Mouse (Mus musculus) common myeloid progenitor, adult 5-6 weeks (primary cell): ENCODE measurements around the gene Csrp1. TPM values are rescaled to one million over a fixed set of nuclear protein-coding genes. Genes with fewer than 3 reads are reported as not detected.

Experiments
- ATAC-seq: replicated peaks from 2 replicates; pipeline ENCODE4 v1.8.0; 2016; ENCODE audit warnings: low read depth, mild to moderate bottlenecking, moderate TSS enrichment, inconsistent platforms; ENCODE audit not compliant: poor library complexity, severe bottlenecking
- total RNA-seq: library from RNA; stranded (forward); fragments of 200-1000, 187-1606 nt; gene quantifications from 2 replicates; pipeline ENCODE4 v1.2.3, GENCODE M21; 2017

The Csrp1 gene
- total RNA-seq, 1 experiment from 2014 or later = 170 TPM

DNA sequence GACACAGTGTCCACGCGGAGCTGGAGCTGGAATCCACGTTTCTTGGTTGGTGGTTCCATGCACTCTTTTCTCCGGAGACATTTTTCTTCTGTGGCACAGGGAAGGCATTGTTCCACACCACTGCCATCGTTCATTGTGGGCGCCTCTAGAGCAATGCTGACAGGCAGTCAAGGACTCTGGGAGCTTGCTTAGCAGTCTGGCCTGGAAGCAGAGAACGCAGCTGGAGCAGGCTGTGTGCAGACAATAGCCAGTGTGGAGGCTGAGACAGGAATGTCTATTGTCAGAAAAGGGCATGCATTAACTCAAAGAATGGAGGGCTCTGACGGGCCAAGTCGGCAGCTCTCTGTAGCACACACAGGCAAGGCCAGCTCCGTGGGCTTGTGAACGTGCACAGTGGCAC lies 25.7 kb upstream of the Csrp1 start:
- ATAC-seq = no peak

- ATAC-seq = no peak
Measured at GRCm38 (mm10) chr1:135697462-135697861, 22.4 kb upstream of the Csrp1 start.

DNA sequence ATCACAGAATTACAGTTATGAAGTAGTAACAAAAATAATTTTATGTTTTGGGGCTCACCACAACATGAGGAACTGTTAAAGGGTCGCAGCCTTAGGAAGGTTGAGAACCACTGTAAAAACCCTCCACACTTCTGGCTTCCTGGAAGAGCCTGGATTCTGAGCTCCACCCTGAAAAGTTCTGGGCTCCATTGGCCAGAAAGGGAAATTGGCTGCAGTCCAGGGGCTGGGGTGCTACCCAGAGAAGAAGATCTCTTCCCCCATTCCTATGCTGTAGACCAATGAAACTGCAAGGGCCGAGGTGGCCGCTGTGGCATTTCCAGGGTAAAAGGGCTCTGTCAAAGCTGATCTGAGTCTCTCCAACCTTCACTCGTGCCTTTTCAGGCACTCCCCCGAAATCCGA lies 21.8 kb upstream of the Csrp1 start:
- no peak for ATAC-seq

DNA sequence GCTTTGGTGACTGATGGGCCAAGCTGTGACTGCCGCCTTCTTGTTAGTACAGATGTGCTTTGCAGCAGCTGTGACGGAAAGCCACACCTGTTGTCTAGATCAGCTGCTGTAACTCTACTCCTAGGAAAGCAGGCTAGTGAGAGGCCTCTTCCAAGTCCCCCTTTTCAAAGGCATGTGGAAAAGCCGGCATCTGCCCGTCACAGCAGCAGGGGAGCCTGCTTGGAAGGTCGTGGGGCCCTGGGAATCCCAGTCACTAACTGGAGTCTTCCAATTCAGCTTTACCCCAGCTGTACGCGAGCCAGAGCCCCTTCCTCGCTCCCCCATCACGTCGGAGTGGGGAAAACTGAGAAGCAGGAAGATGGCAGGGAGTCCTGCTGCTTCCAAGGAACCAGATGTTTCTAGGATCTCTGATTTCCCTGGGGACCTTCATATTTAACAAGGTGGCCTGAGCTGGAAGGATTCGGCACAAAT lies 21.4 kb upstream of the Csrp1 start:
- ATAC-seq = no peak

DNA sequence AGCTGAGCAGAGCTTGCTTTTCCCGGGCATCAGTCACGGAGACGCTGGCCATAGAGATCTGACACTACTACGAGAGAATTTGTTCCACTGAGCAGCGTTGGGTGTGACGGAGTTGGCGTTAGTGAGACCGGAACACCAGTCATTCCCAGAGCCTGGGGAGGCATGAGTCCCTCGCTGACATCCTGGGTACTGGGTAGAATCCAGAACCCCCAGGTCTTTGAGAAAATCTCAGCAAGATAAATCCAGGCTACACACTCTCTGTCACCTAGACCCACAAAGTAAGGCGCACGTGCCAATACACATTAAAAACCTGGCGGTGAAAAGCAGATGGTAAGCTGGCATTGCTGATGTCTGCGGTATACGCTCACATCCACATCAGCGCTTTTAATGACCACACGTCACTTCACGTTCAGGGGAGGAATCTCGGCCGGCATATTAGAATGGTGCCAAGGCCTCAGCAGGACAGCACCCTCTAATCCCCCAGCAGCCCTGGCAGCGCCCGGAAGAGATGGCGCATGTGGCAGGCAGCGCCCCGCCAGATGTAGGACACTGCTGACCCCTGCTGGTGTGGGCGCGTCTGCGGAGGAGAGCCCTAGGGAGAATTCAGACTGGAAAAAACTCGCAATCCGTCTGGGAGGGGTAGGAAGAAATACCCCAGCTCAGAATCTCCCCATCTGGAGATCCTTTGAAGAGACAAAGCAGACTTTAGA lies 20.7 kb upstream of the Csrp1 start:
- ATAC-seq = peak; percentile 67

GRCm38 (mm10) chr1:135699892-135700291 lies 20.0 kb upstream of the Csrp1 start:
- ATAC-seq = no peak

DNA sequence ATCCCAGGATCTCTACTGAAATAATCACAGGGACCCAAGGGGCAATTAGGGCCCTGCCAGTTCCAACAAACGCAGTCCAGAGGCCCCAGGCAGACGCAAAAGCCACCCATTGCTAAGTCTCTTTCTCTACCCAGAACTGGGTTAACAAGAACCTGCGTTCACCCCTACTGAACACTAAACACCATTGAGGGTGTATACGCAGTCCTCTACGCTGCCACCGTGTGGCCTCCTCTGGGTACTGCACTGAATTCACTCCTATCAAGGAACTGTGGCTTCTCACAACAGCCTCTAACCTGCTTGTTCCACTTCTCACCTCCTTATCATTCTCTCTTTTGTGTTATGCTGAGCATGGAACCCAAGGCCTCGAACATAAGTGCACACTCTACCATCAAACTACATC lies 19.3 kb upstream of the Csrp1 start:
- ATAC-seq = peak; percentile 78

- ATAC-seq = no peak
Measured at GRCm38 (mm10) chr1:135701314-135701713, 18.5 kb upstream of the Csrp1 start.

GRCm38 (mm10) chr1:135702722-135703121 lies 17.1 kb upstream of the Csrp1 start:
- peak; percentile 21; the same call in 1 of the 2 replicates for ATAC-seq

DNA sequence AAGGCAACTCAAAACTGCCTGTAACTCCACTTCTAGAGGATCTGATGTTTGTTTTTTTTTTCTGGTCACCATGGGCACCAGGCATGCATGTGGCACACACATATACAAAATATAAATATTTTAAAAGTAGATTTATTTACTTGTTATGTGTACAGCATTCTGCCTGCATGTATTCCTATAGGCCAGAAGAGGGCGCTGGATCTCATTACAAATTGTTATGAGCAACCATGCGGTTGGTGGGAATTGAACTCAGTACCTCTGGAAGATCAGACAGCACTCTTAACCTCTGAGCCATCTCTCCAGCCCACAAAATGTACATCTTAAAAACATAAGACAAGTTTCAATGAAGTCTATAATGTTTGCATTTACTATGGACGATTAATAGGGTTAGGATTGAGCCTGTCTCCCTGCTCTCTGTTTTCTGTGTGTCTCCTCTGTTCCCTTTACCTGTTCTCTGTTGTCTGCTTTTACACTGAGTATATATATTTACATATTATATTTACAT lies 15.5 kb upstream of the Csrp1 start:
- ATAC-seq = no peak

GRCm38 (mm10) chr1:135708369-135708768 lies 11.5 kb upstream of the Csrp1 start:
- no peak for ATAC-seq

DNA sequence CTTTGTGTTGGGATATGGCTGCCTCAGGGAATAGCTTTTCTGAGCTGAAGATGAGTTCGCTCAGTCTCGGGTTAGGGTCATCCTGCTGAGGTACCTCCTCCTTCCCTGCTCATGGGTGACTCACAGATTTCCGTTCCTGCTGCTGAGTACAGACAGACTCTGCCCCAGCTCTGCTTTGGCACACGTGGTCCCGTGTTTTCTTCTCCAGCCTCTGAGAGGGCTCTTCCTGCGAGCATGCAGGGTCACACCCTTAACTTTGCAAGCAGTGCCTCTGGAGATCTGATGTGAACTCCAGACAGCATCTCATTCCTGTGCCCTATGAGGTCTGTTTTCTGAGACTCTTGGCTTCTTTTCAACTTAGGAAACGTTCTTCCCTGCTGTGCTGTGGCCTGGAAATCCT lies 8.7 kb upstream of the Csrp1 start:
- peak; percentile 43; the same call in 1 of the 2 replicates for ATAC-seq

DNA sequence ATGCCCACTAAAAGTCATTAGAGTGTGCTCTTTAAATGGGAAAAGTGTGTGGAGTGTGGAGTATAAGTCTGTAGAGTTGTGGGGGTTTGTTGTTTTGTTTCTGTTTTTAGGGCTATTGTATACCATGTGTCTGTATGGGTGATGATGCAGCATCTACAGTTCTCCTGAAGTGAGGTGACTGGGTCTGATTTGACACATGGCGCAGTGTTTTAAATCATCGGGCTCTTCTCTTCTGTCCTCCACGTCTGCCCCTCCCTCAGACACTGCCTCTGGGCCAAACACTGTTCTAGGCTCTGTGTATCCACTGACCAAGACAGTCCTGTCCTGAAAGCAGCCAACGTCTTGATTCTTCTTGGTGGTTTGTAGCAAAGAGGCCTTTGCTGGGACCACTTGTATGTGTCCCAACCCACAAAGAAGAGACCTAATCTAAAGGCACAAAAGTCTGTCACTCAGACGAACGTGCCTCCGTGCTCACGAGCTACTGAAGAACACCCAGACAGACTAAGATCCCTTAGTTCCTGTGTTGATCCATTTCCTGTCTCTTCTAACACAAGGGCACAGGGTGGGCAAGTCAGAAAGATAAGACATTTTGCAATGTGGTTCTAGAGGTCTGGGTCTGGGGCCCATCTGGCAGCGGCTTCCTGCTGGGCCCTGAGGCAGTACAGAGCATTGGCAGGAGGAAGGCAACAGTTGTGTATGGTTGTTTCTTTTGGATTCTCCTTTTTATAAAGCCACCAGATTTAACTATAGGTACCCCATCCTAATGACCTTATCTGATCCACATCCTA lies 5.6 kb upstream of the Csrp1 start:
- ATAC-seq = peak; percentile 79

DNA sequence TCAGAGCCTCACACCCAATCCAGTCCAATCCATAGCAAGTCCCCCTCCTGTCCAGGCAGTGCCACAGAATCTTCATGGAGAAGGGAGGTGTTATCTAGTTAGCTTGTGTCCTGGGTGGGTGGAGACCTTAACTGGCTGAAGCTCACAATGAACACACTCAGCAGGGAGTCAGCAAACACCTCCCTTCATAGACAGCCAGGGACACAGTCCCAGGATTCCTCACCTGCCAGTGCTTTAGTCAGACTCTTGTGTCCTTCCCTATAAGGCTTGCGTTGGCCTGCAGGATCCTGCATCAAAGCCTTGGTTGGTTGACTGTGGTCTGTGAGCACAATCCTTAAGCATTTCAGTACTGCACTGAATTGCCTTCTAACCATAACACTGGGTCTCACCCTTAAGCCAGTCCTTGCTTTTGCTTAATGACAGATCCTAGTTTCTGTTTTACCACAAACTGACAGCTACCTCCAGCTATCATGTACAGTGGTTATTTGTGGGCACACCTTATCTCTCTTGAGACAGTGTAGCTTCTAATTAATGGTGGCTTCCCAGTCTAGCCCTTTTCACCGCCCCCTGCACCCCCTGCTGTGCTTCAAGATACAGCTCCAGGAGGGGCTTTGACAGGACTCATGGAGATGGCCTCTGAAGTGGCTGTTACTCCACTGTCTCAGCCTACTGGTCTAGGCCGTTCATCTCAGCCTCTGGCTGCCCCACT lies 4.8 kb upstream of the Csrp1 start:
- peak; percentile 48 for ATAC-seq

GRCm38 (mm10) chr1:135719486-135719885 lies 375 bp upstream of the Csrp1 start:
- peak; percentile 66 for ATAC-seq

GRCm38 (mm10) chr1:135723016-135723415 lies 3.2 kb downstream of the Csrp1 start:
- no peak for ATAC-seq

- no peak for ATAC-seq
Measured at GRCm38 (mm10) chr1:135724134-135724533, 4.3 kb downstream of the Csrp1 start.

DNA sequence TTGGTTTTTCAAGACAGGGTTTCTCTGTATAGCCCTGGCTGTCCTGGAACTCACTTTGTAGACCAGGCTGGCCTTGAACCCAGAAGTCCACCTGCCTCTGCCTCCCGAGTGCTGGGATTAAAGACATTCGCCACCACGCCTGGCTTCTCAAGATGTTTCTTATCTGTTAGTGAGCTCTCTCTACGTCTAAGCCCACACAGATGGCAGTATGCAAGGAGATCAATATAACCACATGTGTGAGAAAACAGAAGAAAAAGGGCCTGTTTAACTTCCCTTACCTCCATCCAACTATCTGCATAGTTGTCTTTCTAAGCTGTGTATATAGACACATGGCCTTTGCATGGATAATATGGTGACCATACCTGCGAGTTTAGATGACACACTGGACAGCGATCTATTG lies 5.5 kb downstream of the Csrp1 start:
- ATAC-seq = no peak

GRCm38 (mm10) chr1:135725936-135726335 lies 6.1 kb downstream of the Csrp1 start:
- ATAC-seq = peak; percentile 48

DNA sequence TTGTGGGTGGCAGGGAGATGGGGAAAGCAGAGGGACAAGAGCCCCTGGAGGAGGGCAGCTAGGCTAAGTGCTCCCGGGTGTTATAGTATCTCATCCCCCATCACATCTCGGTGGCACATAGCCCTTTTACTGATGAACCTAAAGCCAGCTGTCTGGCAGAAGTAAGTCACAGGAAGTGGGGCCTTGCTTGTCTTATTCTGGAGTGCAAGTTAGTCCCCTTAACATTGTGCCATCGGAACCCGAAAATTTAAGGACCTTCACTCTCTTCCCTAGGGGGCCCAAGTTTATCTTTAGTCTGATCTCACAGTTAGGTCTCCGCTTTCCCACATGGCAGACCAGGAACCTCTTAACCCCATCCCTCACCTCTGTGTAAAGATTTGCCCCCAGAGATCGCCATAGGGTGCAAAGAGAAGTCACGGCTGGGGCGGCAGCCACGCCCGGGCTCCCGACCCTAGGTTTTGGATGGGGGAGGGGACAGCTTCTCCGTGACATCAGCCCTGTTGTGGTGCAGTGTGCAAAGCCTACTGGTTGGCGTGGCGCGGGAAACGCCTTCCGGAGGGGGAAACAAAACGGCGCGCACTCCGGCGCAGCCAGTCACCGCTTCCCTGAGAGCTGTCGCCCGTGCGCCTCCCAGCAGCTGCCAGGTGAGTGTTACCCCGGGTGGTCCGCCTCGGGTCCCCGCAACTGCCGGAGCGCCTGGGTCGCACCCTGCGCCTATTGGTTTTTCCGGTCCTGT lies 8.9 kb downstream of the Csrp1 start:
- ATAC-seq = peak; percentile 86
